Mouse (Mus musculus) CD4-positive, CD25-positive, alpha-beta regulatory T cell, adult 4 months (primary cell): Measurements from ENCODE around the gene Arhgap17. TPM values are rescaled to one million over a fixed set of nuclear protein-coding genes. Genes with fewer than 3 reads are reported as not detected.

Experiments used
- ATAC-seq: one replicate; pipeline ENCODE4 v1.8.0; 2017
- polyA plus RNA-seq, 2 experiments: library from polyadenylated mRNA; unstranded; fragments of 100-300 nt; shearing (Covaris generic); gene quantifications; one replicate each; pipeline ENCODE4 v1.2.1; 2017

Arhgap17 gene
- polyA plus RNA-seq, 2 experiments from 2014 or later, result 22.5 to 22.7 TPM

- ATAC-seq, result peak; percentile 14
Observed at GRCm38 (mm10) chr7:123368778-123369746, 653 bp downstream of the Arhgap17 start.

- ATAC-seq, result no peak
Observed at GRCm38 (mm10) chr7:123368187-123368586, 1.5 kb downstream of the Arhgap17 start.

- ATAC-seq, result no peak
Observed at GRCm38 (mm10) chr7:123367218-123368150, 2.2 kb downstream of the Arhgap17 start.

GRCm38 (mm10) chr7:123366806-123367205 is 2.9 kb downstream of the Arhgap17 start:
- ATAC-seq, result no peak

GRCm38 (mm10) chr7:123365876-123366741 is 3.6 kb downstream of the Arhgap17 start:
- ATAC-seq, result no peak

- no peak for ATAC-seq
Observed at GRCm38 (mm10) chr7:123363971-123364370, 5.7 kb downstream of the Arhgap17 start.

- ATAC-seq, result no peak
Observed at GRCm38 (mm10) chr7:123362806-123363205, 6.9 kb downstream of the Arhgap17 start.

GRCm38 (mm10) chr7:123361229-123361980 is 8.3 kb downstream of the Arhgap17 start:
- ATAC-seq, result no peak

GRCm38 (mm10) chr7:123360185-123360584 is 9.5 kb downstream of the Arhgap17 start:
- ATAC-seq, result peak; percentile 59

- ATAC-seq, result no peak
Observed at GRCm38 (mm10) chr7:123359101-123359500, 10.6 kb downstream of the Arhgap17 start.

- no peak for ATAC-seq
Observed at GRCm38 (mm10) chr7:123356158-123356557, 13.6 kb downstream of the Arhgap17 start.

- no peak for ATAC-seq
Observed at GRCm38 (mm10) chr7:123354851-123355250, 14.9 kb downstream of the Arhgap17 start.

GRCm38 (mm10) chr7:123354392-123354791 is 15.3 kb downstream of the Arhgap17 start:
- ATAC-seq, result no peak

GRCm38 (mm10) chr7:123353879-123354278 is 15.8 kb downstream of the Arhgap17 start:
- ATAC-seq, result no peak

- no peak for ATAC-seq
Observed at GRCm38 (mm10) chr7:123353081-123353480, 16.6 kb downstream of the Arhgap17 start.

- no peak for ATAC-seq
Observed at GRCm38 (mm10) chr7:123350243-123350642, 19.5 kb downstream of the Arhgap17 start.

- no peak for ATAC-seq
Observed at GRCm38 (mm10) chr7:123349813-123350212, 19.9 kb downstream of the Arhgap17 start.

- ATAC-seq, result peak; percentile 38
Observed at GRCm38 (mm10) chr7:123346631-123347290, 23.0 kb downstream of the Arhgap17 start.

- ATAC-seq, result no peak
Observed at GRCm38 (mm10) chr7:123345041-123345544, 24.6 kb downstream of the Arhgap17 start.

- ATAC-seq, result no peak
Observed at GRCm38 (mm10) chr7:123344079-123344780, 25.5 kb downstream of the Arhgap17 start.
